Mouse (Mus musculus) myocyte (in vitro differentiated cells): ENCODE measurements around the gene Atf7.

Source experiments
- CEBPB ChIP-seq: IDR thresholded peaks from 2 replicates; pipeline ENCODE4 v1.6.1; 2011; ENCODE audit warnings: mild to moderate bottlenecking, moderate library complexity; ENCODE audit not compliant: poor library complexity, insufficient read depth, severe bottlenecking
- E2F4 ChIP-seq: IDR thresholded peaks from one replicate; pipeline ENCODE4 v1.6.1; 2011; ENCODE audit warnings: mild to moderate bottlenecking, control low read depth, moderate library complexity; ENCODE audit not compliant: insufficient read depth
- MYOG ChIP-seq, 3 experiments: IDR thresholded peaks; one replicate each; pipeline ENCODE4 v1.6.1; 2011; ENCODE audit warnings: control low read depth in 2 of 3, low read depth in 2 of 3, mild to moderate bottlenecking in 2 of 3; ENCODE audit not compliant: insufficient read length in 2 of 3, control insufficient read depth in 1 of 3, insufficient read depth in 1 of 3
- POLR2A ChIP-seq: IDR thresholded peaks from one replicate; pipeline ENCODE4 v1.6.1; 2011; ENCODE audit warnings: low read depth, mild to moderate bottlenecking, control low read depth, moderate library complexity; ENCODE audit not compliant: insufficient read length
- POLR2AphosphoS2 ChIP-seq: IDR thresholded peaks from one replicate; pipeline ENCODE4 v1.6.1; 2011; ENCODE audit warnings: low read depth, control low read depth; ENCODE audit not compliant: insufficient read length
- TCF3 ChIP-seq: IDR thresholded peaks from one replicate; pipeline ENCODE4 v1.6.1; 2011; ENCODE audit warnings: low read depth, control low read depth; ENCODE audit not compliant: insufficient read length
- USF1 ChIP-seq: IDR thresholded peaks from one replicate; pipeline ENCODE4 v1.6.1; 2011; ENCODE audit warnings: low read depth, mild to moderate bottlenecking, control low read depth, moderate library complexity

- TF ChIP-seq POLR2A (no peak), MYOG (IDR thresholded peaks at IDR 0.05; ENCODE audit: control insufficient read depth in 1 of 3, insufficient read depth in 1 of 3, insufficient read length in 2 of 3, low read depth in 2 of 3) (no peak), E2F4 (no peak), POLR2AphosphoS2 (no peak), CEBPB (no peak), USF1 (no peak), TCF3 (no peak)
Measured at GRCm38 (mm10) chr15:102576972-102577371, 48.3 kb downstream of the Atf7 start.
